Mouse (Mus musculus) cerebellum, adult 2 months (tissue): Measurements from ENCODE around the gene Hmx2. TPM values are rescaled to one million over a fixed set of nuclear protein-coding genes. Genes with fewer than 3 reads are reported as not detected.

Experiments
- DNase-seq, 2 experiments: peaks; one replicate each; pipeline ENCODE4 v3.0.0; 2021
- H3K27ac ChIP-seq: fragments of 200-500 bp; 2 replicates; pipeline ENCODE4 v1.5.1; 2012; ENCODE audit warnings: low read length, control low read depth, inconsistent platforms; ENCODE audit not compliant: insufficient read depth
- H3K27me3 ChIP-seq: fragments of 200-500 bp; 2 replicates; pipeline ENCODE4 v1.6.1; 2012; ENCODE audit warnings: inconsistent platforms, mild to moderate bottlenecking, low read length, moderate library complexity; ENCODE audit not compliant: control insufficient read depth, insufficient read depth
- H3K4me1 ChIP-seq: fragments of 200-500 bp; 2 replicates; pipeline ENCODE4 v1.6.1; 2011; ENCODE audit warnings: low read length; ENCODE audit not compliant: control insufficient read depth, insufficient read depth
- H3K4me3 ChIP-seq: fragments of 200-500 bp; replicated peaks from 2 replicates; pipeline ENCODE3; 2011; ENCODE audit warnings: mild to moderate bottlenecking, low read depth, low read length, control low read depth; ENCODE audit not compliant: insufficient read depth
- CTCF ChIP-seq: fragments of 200-500 bp; IDR thresholded peaks from 2 replicates; pipeline ENCODE4 v1.5.1; 2011; ENCODE audit warnings: low read depth, mild to moderate bottlenecking, control low read depth, low read length, moderate library complexity, borderline replicate concordance; ENCODE audit not compliant: insufficient read depth
- POLR2A ChIP-seq: fragments of 200-500 bp; IDR thresholded peaks from 2 replicates; pipeline ENCODE4 v1.6.1; 2011; ENCODE audit warnings: low read length, control low read depth, borderline replicate concordance; ENCODE audit not compliant: insufficient read depth
- WGBS: fragments of 180-500 bp; shearing (Covaris S2); methylation state at CpG from one replicate; pipeline ENCODE4 v1.1.7; 2018; 5-methylcytosine and 5-hydroxymethylcytosine counted together
- polyA plus RNA-seq: library from polyadenylated mRNA; depleted of rRNA; stranded (reverse); fragments of >200 nt; gene quantifications from 2 replicates; pipeline ENCODE4 v1.2.3, GENCODE M21; 2012

The Hmx2 gene
- polyA plus RNA-seq, 1 experiment: not detected

DNA sequence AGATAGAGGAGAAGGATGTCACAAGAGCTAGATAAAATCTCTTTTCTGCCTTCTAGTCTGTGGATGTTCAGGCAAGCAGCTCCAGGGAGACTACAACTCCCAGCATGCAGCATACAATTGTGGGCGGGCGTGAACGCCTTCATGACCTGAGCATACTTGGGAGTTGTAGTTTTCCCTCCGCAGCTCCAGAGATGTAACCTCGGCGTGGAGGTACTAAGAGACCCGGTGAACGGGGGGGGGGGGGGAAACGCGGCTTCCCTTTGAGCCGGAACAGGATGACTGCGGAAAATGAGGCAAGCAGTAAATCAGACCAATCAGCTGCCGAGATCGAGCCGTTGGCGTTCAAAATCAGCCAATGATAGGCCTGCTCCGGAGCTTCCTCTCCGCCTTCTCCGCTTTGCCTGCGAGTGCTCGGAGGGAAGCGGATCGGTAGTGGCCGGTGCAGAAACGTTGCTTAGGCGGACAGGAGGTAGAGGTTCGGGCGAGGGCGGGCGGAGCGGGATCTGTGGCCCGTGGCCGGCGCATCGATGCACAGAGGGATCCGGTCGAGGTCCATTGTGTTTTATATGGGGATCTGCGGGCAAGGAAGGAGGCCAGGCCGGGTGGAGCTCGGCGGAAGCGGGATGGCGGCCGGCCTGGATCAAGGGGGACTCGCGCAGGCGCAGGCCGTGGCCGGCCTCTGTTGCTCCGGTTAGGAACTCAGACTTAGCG, 11.6 kb downstream of the Hmx2 start, which contains the start of gene Bub3:
Gene Bub3 (plus strand): TSS at position 237 of the 711 bp plus-strand sequence.
- under 1% methylated on average over 47 of the region's 51 CpGs for WGBS
- peaks cover 8% of the 10 kb centered on the region; the same call in 1 of the 2 replicates for H3K27me3 ChIP-seq
- TF ChIP-seq POLR2A: peak; percentile 96
- no peak for TF ChIP-seq CTCF
- H3K4me3 ChIP-seq: peak within 1 kb of the TSS; percentile 78
- no peaks in the 10 kb centered on the region; the same call in 1 of the 2 replicates for H3K4me1 ChIP-seq
- DNase-seq: peak; percentile 93 to 96
- peak within 1 kb of the TSS; percentile 86 for H3K27ac ChIP-seq

DNA sequence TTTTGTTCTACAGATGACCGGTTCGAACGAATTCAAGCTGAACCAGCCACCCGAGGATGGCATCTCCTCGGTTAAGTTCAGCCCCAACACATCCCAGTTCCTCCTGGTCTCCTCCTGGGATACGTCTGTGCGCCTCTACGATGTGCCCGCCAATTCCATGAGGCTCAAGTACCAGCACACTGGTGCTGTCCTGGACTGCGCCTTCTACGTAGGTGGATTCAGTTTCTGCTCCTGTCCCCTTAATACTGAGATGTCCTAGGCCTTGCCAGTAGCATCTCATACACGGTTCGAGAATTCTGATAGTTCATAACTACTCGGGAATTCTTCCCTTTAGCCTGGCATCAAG, 12.1 kb downstream of the Hmx2 start:
- no peak for DNase-seq
- Histone ChIP-seq H3K4me1 (no peaks in the 10 kb centered on the region; the same call in 1 of the 2 replicates), H3K27me3 (peaks cover 5% of the 10 kb centered on the region; the same call in 1 of the 2 replicates), H3K4me3 (peak overlapping the region; percentile 78), H3K27ac (peak overlapping the region; percentile 86; the same call in 1 of the 2 replicates)
- TF ChIP-seq POLR2A (no peak), CTCF (no peak)
- WGBS: under 1% methylated on average over 14 of the region's 14 CpGs

DNA sequence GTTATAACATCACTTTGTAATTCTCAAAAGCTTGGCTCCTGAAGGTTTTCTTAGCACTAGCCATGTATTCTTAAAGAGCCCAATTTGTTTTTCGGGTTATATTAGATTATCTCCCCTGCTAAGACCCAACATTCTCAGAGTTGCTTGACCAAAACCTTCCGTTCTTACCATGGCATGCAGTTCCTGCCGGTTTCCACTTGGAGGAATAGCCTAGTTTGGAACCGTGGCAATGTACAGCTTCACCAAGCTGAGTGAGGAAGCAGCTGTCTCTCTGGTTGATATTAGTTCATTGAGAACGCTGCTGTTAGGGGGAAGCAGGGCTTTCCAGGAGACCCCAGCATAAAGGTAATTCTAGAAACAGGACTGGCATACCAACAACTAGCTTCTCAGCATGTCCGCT, 26.7 kb downstream of the Hmx2 start:
- H3K4me1 ChIP-seq: no peaks in the 10 kb centered on the region
- DNase-seq: no peak
- 71% methylated on average over 6 of the region's 6 CpGs for WGBS
- no peak for TF ChIP-seq POLR2A
- no peak for TF ChIP-seq CTCF
- no peak overlapping the region for H3K4me3 ChIP-seq
- H3K27me3 ChIP-seq: no peaks in the 10 kb centered on the region
- H3K27ac ChIP-seq: no peak overlapping the region

DNA sequence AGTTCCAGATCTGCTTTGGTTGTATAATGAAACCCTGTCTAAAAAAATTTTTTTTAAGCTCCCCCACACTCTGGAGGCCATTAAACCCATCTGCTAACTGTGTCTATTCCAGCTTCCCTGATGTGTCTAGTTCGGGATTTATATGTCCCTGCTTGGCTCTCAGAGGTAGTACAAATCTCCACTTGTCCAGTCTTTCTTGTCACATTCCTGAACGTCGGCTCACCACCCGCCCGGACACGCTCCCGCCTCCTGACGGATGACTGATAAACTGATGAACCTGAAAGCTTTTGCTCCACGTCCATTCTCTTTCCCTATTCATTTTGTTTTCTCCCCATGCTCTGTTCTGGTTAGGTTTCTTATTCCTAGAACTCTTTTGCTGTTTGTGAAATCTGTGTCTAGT, 33.6 kb downstream of the Hmx2 start:
- DNase-seq: no peak
- 35% methylated on average over 9 of the region's 9 CpGs for WGBS
- H3K27ac ChIP-seq: no peak overlapping the region
- H3K27me3 ChIP-seq: no peaks in the 10 kb centered on the region
- H3K4me3 ChIP-seq: no peak overlapping the region
- TF ChIP-seq POLR2A (no peak), CTCF (no peak)
- no peaks in the 10 kb centered on the region for H3K4me1 ChIP-seq

DNA sequence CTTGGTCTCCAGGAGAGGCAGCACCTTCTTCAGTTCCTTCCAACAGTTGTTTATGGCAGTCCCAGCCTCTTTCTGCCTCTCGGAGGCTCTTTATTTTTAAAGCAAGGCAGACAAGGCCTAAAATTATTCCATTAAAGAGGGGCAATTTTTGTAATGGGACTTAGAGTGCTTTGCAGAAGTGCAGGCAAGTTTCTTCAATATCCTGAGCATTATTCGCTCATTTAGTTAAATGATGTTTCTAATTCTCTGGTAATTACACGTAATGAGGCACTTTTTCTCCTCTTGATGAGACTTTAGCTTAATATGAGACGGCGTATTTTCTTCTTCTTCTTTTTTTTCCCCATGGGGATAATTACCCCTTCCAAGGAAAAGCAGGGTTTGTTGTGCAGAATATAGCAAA, 37.0 kb downstream of the Hmx2 start:
- TF ChIP-seq POLR2A (no peak), CTCF (no peak)
- Histone ChIP-seq H3K27me3 (no peaks in the 10 kb centered on the region), H3K4me3 (no peak overlapping the region), H3K27ac (no peak overlapping the region), H3K4me1 (no peaks in the 10 kb centered on the region)
- 97% methylated on average over 5 of the region's 5 CpGs for WGBS
- no peak for DNase-seq

DNA sequence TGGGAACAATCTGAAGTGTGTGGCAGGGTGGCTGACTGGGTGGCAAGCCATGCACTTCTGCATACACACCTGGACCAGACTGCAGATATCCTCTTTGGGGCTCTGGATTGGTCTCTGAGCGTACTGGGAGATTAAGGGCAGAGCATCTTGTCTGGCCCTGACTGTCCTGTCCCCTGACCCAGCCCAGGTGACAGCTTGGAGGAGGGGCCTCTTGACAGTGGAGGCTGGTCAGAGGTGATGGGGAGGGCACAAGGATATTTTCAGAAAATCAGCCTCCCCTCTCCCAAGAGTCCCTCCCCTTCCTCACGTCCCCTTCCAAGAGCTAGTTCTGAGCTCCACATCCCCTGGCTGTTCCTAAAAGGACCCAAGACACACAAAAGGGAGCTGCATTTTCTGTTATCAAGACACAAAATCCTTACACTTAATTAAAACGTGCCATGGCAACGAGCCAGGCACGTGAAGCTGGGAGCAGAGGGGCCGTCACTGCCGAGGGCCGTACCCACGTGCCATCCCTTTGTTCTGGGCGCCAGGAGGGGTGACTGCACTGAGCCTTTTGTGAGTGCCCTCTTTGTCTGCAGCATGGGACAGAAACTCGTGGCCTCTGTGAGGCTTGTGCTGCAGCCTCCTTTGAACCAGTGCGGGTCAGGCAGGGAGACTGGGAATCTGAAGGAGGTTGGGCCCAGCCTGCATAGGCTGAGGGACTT, 49.4 kb downstream of the Hmx2 start:
- Histone ChIP-seq H3K4me3 (no peak overlapping the region), H3K27ac (no peak overlapping the region), H3K27me3 (no peaks in the 10 kb centered on the region), H3K4me1 (no peaks in the 10 kb centered on the region)
- TF ChIP-seq CTCF: no peak
- no peak for TF ChIP-seq POLR2A
- no peak for DNase-seq
- 21% methylated on average over 12 of the region's 12 CpGs for WGBS

DNA sequence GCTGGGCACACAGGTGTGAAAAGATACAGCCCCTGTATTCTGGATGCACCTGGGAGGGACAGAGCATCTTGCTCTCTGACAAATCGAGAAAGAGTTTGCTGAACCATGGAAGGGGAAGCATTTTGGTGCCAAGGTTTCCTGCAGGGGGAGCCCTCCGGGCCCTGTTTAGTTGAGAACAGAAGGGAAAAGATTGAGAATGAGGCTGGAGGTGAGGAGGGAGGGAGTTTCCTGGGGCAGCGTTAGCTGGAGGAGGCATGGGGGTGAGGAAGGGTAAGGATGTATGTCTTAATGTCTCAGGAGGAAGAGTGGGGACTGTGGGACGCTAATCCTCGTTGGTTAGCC, 49.9 kb downstream of the Hmx2 start:
- Histone ChIP-seq H3K27ac (no peak overlapping the region), H3K27me3 (no peaks in the 10 kb centered on the region), H3K4me1 (no peaks in the 10 kb centered on the region), H3K4me3 (no peak overlapping the region)
- no peak for TF ChIP-seq POLR2A
- DNase-seq: peak; percentile 5 to 13
- WGBS: 4% methylated on average over 5 of the region's 5 CpGs

DNA sequence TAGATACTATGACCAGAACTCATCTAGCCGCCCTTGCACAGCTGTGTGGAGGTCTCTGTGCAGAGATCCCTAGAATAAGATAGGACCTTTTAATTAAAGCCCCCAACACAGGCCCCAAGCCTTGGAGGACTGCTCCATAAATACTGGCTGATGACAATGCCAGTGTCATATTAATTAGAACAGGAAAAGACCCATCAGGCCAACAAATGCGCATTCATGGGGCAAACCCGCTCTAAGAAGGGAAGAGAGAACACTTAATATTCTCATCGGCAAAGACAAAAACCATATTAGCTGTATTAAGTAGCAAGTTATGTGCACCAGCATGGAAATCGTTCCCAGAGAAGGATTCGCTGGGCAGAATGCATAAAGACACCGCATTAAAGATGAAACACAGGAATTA, 53.5 kb downstream of the Hmx2 start:
- 81% methylated on average over 7 of the region's 7 CpGs for WGBS
- TF ChIP-seq POLR2A (no peak), CTCF (no peak)
- H3K4me1 ChIP-seq: no peaks in the 10 kb centered on the region
- no peak overlapping the region for H3K27ac ChIP-seq
- no peaks in the 10 kb centered on the region for H3K27me3 ChIP-seq
- no peak for DNase-seq
- no peak overlapping the region for H3K4me3 ChIP-seq
